Mouse (Mus musculus): ENCODE results near the gene Fgf3. TPM values are rescaled to one million over a fixed set of nuclear protein-coding genes. Genes with fewer than 3 reads are reported as not detected.

Fgf3 gene
- not detected for polyA plus RNA-seq (2017; shearing (Covaris generic))

DNA sequence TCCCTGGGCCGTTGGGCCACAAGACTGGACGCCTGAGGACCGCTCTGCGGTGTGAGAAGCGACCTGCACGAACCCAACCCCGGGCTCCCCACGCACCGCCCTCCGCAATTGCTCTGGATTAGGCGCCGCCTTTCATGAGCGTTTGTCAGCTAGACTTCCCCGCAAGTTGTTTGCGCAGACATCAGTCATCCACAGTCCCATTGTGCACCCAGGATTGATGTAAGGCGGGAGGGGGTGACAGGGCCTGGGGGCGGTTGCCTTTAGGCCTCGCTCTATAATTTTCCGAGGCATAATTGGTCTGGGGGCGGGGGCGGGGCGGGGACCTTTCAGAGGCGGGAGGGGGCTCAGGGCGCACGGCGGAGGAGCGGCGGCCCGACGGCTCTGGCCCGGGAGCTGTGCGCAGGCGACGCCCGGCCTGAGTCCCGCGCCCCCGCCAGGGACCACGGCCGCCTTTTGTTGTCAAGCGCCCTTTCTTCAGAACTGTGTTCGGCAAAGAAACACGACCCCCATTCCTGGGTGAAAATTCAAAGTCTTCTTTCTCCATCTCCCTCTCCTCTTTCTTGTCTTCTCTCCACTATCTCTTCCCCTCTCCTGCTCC is at the start of gene Fgf3:
Gene Fgf3, plus strand, starts transcription at position 193 of the 598 bp plus-strand sequence.

DNA sequence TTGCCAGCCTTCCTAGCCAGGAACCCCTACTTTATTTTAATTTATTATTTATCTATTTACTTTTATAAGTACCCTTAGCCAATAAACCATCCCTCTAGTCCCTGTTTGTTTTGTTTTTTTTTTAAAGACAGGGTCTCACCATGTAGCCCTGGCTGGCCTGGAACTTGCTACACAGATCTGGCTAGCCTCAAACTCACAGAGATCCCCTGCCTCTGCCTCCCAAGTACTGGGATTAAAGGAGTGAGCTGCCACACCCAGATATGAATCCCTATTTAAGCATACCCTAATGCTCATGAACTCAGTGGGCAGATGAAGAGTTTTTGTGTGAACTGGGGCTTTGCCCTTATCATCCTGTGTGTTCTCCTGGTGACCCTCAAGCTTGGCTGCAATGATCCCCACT is 9.2 kb downstream of the Fgf3 start, which contains the start of gene Fgf4:
Gene Fgf4, plus strand, starts transcription at position 301 of the 400 bp plus-strand sequence.

Other genes starting within 250 kb of the Fgf3 start
- not detected for gene Ano1, start 86.1 kb upstream of the Fgf3 start, polyA plus RNA-seq (2017; shearing (Covaris generic))
- gene Fgf4, start 9.3 kb downstream of the Fgf3 start, polyA plus RNA-seq (2017; shearing (Covaris generic)), result not detected
- not detected for gene Fgf15, start 58.4 kb downstream of the Fgf3 start, polyA plus RNA-seq (2017; shearing (Covaris generic))
- 28.3 TPM for gene LTO1, start 77.0 kb downstream of the Fgf3 start, polyA plus RNA-seq (2017; shearing (Covaris generic))
- gene Ccnd1, start 101.8 kb downstream of the Fgf3 start, polyA plus RNA-seq (2017; shearing (Covaris generic)), result 0.38 TPM

Measured in CD4-positive, CD25-positive, alpha-beta regulatory T cell, adult 9 weeks (primary cell).